Mouse (Mus musculus) kidney, adult 2 months (tissue): Measurements from ENCODE around the gene B3gnt9.

ENCODE experiments used
- CTCF ChIP-seq: fragments of 200-500 bp; conservative IDR thresholded peaks from 2 replicates; pipeline ENCODE4 v1.5.1; 2011; ENCODE audit warnings: low read depth, mild to moderate bottlenecking, control low read depth, low read length, moderate library complexity, mixed read lengths; ENCODE audit not compliant: insufficient read depth, insufficient read length
- POLR2A ChIP-seq: fragments of 200-500 bp; IDR thresholded peaks from one replicate; pipeline ENCODE4 v1.6.1; 2011; ENCODE audit warnings: low read depth, low read length, control low read depth

DNA sequence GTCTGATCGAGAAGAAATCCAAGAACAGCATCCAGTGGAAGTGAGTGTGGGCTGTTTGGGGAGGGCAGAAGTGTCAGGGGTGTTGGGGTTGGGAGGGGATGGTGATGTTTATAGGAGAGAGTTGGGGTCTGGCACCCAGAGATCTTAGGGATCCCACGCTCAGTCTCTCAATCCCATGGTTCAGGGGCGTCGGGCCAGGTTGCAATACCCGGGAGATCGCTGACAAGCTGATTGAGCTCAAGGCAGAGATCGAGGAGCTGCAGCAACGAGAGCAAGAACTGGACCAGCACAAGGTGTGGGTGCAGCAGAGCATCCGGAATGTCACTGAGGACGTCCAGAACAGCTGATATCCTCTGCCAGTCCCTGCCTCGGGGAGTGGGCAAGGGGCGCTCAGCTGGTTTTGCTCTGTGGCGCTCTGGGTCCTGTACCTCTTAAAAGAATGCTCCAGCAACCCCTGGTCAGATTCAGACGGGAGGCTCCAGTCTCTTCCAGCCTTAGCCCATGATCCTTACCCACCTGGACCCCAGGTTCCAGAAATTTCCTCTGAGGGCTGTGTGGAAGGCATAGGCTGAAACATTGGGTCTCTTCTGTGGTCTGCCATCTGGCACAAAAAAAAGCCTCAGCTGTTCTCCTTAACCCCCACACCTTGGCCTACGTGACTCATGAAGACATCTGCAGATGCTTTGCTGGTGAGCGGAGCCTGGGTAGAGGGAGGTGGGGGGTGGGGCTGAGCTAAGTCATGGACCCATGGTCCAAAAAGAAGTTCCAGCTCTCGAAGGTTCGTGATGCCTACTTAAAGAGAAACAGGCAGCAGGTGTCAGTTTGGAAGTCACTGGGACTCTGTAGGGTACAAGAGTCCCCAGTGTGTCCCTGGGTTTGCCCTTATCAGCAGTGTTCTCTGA lies 43.6 kb upstream of the B3gnt9 start:
- no peak for TF ChIP-seq POLR2A
- no peak for TF ChIP-seq CTCF
